Mouse (Mus musculus) intestine, postnatal 0 days (tissue): ENCODE results near the gene Ntn5. TPM values are rescaled to one million over a fixed set of nuclear protein-coding genes. Genes with fewer than 3 reads are reported as not detected.
"Not testable (repeated sequence)": the region's sequence is repeated elsewhere in the genome, so short reads cannot be mapped to it uniquely, and the experiment has no call there.

Experiments
- ATAC-seq: fragments of 200-750 bp; cut with Nextera tagmentation; 2 replicates; pipeline ENCODE4 v1.8.0; 2017; ENCODE audit warnings: mild to moderate bottlenecking, moderate TSS enrichment, moderate library complexity
- H3K27ac ChIP-seq: fragments of 300-500 bp; sonication (generic); 2 replicates; pipeline ENCODE4 v1.5.1; 2014; ENCODE audit warnings: mild to moderate bottlenecking, low read depth, low read length, moderate library complexity
- H3K27me3 ChIP-seq: fragments of 300-500 bp; sonication (generic); replicated peaks from 2 replicates; pipeline ENCODE4 v1.6.1; 2014; ENCODE audit warnings: low read length, mixed read lengths; ENCODE audit not compliant: control insufficient read depth, insufficient read depth
- H3K36me3 ChIP-seq: fragments of 300-500 bp; sonication (generic); 2 replicates; pipeline ENCODE4 v1.6.1; 2014; ENCODE audit warnings: mild to moderate bottlenecking, moderate library complexity; ENCODE audit not compliant: control insufficient read depth, insufficient read depth
- H3K4me1 ChIP-seq: fragments of 300-500 bp; sonication (generic); replicated peaks from 2 replicates; pipeline ENCODE4 v1.6.1; 2014; ENCODE audit warnings: antibody characterized with exemption, low read length, mixed read lengths; ENCODE audit not compliant: control insufficient read depth, insufficient read depth
- H3K4me2 ChIP-seq: fragments of 300-500 bp; sonication (generic); replicated peaks from 2 replicates; pipeline ENCODE4 v1.6.1; 2014; ENCODE audit warnings: low read depth, mild to moderate bottlenecking, moderate library complexity
- H3K4me3 ChIP-seq: fragments of 300-500 bp; sonication (generic); 2 replicates; pipeline ENCODE4 v1.5.1; 2014; ENCODE audit warnings: low read depth, low read length
- H3K9ac ChIP-seq: fragments of 300-500 bp; sonication (generic); 2 replicates; pipeline ENCODE4 v1.6.1; 2014; ENCODE audit warnings: mild to moderate bottlenecking, low read depth, low read length
- H3K9me3 ChIP-seq: fragments of 300-500 bp; sonication (generic); 2 replicates; pipeline ENCODE4 v1.6.1; 2016; ENCODE audit warnings: mixed run types; ENCODE audit not compliant: control insufficient read depth
- CTCF ChIP-seq: sonication (generic); IDR thresholded peaks from 2 replicates; pipeline ENCODE4 v1.5.1; 2016; ENCODE audit warnings: low read depth, mild to moderate bottlenecking, control low read depth, antibody characterized with exemption, moderate library complexity
- WGBS: fragments of 180-500 bp; shearing (Covaris S2); extraction: QIAGEN DNeasy Blood & Tissue Kit; methylation state at CpG from one replicate; pipeline ENCODE4 v1.1.7; 2014; 5-methylcytosine and 5-hydroxymethylcytosine counted together
- polyA plus RNA-seq: library from polyadenylated mRNA; unstranded; fragments of >200 nt; fragmentation: Nextera tagmentation; extraction: Ambion mirVana; gene quantifications from 2 replicates; pipeline ENCODE4 v1.2.1, GENCODE M21; 2015

Ntn5 gene
- polyA plus RNA-seq, 1 experiment from 2014 or later, result 0.10 TPM

GRCm38 (mm10) chr7:45643441-45644178, 40.2 kb upstream of the Ntn5 start:
- no peak for TF ChIP-seq CTCF
- ATAC-seq, result peak; percentile 82

GRCm38 (mm10) chr7:45644183-45644582, 39.6 kb upstream of the Ntn5 start:
- no peak for ATAC-seq
- Histone ChIP-seq H3K4me3 (peak overlapping the region; percentile 25), H3K9me3 (no peaks in the 10 kb centered on the region), H3K36me3 (no peaks in the 10 kb centered on the region), H3K27ac (peak overlapping the region; percentile 77), H3K27me3 (peaks cover 40% of the 10 kb centered on the region; the same call in 1 of the 2 replicates), H3K4me1 (no peaks in the 10 kb centered on the region), H3K9ac (peak overlapping the region; percentile 22; the same call in 1 of the 2 replicates), H3K4me2 (peak overlapping the region; percentile 56)
- no peak for TF ChIP-seq CTCF
- WGBS, result 21% methylated on average over 18 of the region's 18 CpGs

More at GRCm38 (mm10) chr7:45643441-45644178, 40.2 kb upstream of the Ntn5 start:
- Histone ChIP-seq H3K4me2 (peak overlapping the region; percentile 56), H3K27ac (peak overlapping the region; percentile 77), H3K27me3 (peaks cover 43% of the 10 kb centered on the region; the same call in 1 of the 2 replicates), H3K9ac (peak overlapping the region; percentile 22; the same call in 1 of the 2 replicates), H3K9me3 (no peaks in the 10 kb centered on the region), H3K4me1 (no peaks in the 10 kb centered on the region), H3K36me3 (no peaks in the 10 kb centered on the region), H3K4me3 (peak overlapping the region; percentile 25)
- WGBS, result 7% methylated on average over 28 of the region's 28 CpGs

GRCm38 (mm10) chr7:45644872-45645590, 38.8 kb upstream of the Ntn5 start:
- no peak for ATAC-seq
- peaks cover 33% of the 10 kb centered on the region; the same call in 1 of the 2 replicates for H3K27me3 ChIP-seq
- 74% methylated on average over 6 of the region's 6 CpGs for WGBS

GRCm38 (mm10) chr7:45645591-45645971, 38.2 kb upstream of the Ntn5 start:
- H3K9me3 ChIP-seq, result no peaks in the 10 kb centered on the region
- no peaks in the 10 kb centered on the region for H3K36me3 ChIP-seq
- TF ChIP-seq CTCF, result no peak
- no peaks in the 10 kb centered on the region for H3K4me1 ChIP-seq
- no peak overlapping the region for H3K27ac ChIP-seq
- no peak for ATAC-seq
- H3K27me3 ChIP-seq, result peaks cover 30% of the 10 kb centered on the region; the same call in 1 of the 2 replicates
- no peak overlapping the region for H3K4me3 ChIP-seq
- no peak overlapping the region for H3K9ac ChIP-seq
- H3K4me2 ChIP-seq, result no peak overlapping the region
- WGBS, result 84% methylated on average over 7 of the region's 7 CpGs

More at GRCm38 (mm10) chr7:45644872-45645590, 38.8 kb upstream of the Ntn5 start:
- Histone ChIP-seq H3K9ac (no peak overlapping the region), H3K9me3 (no peaks in the 10 kb centered on the region), H3K4me2 (peak overlapping the region; percentile 56; the same call in 1 of the 2 replicates), H3K36me3 (no peaks in the 10 kb centered on the region), H3K27ac (no peak overlapping the region), H3K4me1 (no peaks in the 10 kb centered on the region), H3K4me3 (no peak overlapping the region)
- no peak for TF ChIP-seq CTCF

GRCm38 (mm10) chr7:45646671-45647070, 37.2 kb upstream of the Ntn5 start:
- WGBS, result 83% methylated on average over 4 of the region's 4 CpGs
- Histone ChIP-seq H3K4me2 (no peak overlapping the region), H3K27me3 (peaks cover 26% of the 10 kb centered on the region; the same call in 1 of the 2 replicates), H3K9ac (no peak overlapping the region), H3K36me3 (no peaks in the 10 kb centered on the region), H3K4me3 (no peak overlapping the region), H3K4me1 (no peaks in the 10 kb centered on the region), H3K9me3 (no peaks in the 10 kb centered on the region), H3K27ac (no peak overlapping the region)
- TF ChIP-seq CTCF, result no peak
- no peak for ATAC-seq

GRCm38 (mm10) chr7:45649351-45649750, 34.5 kb upstream of the Ntn5 start:
- Histone ChIP-seq H3K9ac (no peak overlapping the region), H3K36me3 (no peaks in the 10 kb centered on the region), H3K4me2 (no peak overlapping the region), H3K27me3 (peaks cover 10% of the 10 kb centered on the region; the same call in 1 of the 2 replicates), H3K4me3 (no peak overlapping the region), H3K9me3 (no peaks in the 10 kb centered on the region), H3K27ac (no peak overlapping the region), H3K4me1 (no peaks in the 10 kb centered on the region)
- 61% methylated on average over 8 of the region's 8 CpGs for WGBS
- ATAC-seq, result peak; percentile 22; the same call in 1 of the 2 replicates
- TF ChIP-seq CTCF, result no peak

GRCm38 (mm10) chr7:45650484-45650883, 33.3 kb upstream of the Ntn5 start:
- not testable (repeated sequence) for H3K36me3 ChIP-seq, H3K4me2 ChIP-seq, H3K9me3 ChIP-seq, H3K9ac ChIP-seq, H3K4me1 ChIP-seq, H3K27me3 ChIP-seq, H3K27ac ChIP-seq, H3K4me3 ChIP-seq, ATAC-seq
- 94% methylated on average over 19 of the region's 20 CpGs for WGBS
